Mouse (Mus musculus) myocyte (in vitro differentiated cells): ENCODE measurements around the gene Cfap126. TPM values are rescaled to one million over a fixed set of nuclear protein-coding genes. Genes with fewer than 3 reads are reported as not detected.

ENCODE experiments used
- H3K27me3 ChIP-seq: one replicate; pipeline ENCODE4 v1.6.1; 2011; ENCODE audit not compliant: control insufficient read depth, insufficient read depth, insufficient read length
- H3K36me3 ChIP-seq: one replicate; pipeline ENCODE4 v1.6.1; 2011; ENCODE audit not compliant: control insufficient read depth, insufficient read depth
- H3K4me2 ChIP-seq: one replicate; pipeline ENCODE4 v1.6.1; 2011; ENCODE audit warnings: low read depth, control low read depth
- H3K4me3 ChIP-seq: one replicate; pipeline ENCODE4 v1.5.1; 2011; ENCODE audit warnings: mild to moderate bottlenecking, control low read depth, moderate library complexity
- H3K79me2 ChIP-seq: one replicate; pipeline ENCODE4 v1.6.1; 2011; ENCODE audit not compliant: control insufficient read depth, insufficient read depth
- H3ac ChIP-seq: one replicate; pipeline ENCODE4 v1.6.1; 2011; ENCODE audit not compliant: control insufficient read depth, insufficient read length
- CEBPB ChIP-seq: IDR thresholded peaks from 2 replicates; pipeline ENCODE4 v1.6.1; 2011; ENCODE audit warnings: mild to moderate bottlenecking, moderate library complexity; ENCODE audit not compliant: poor library complexity, insufficient read depth, severe bottlenecking
- E2F4 ChIP-seq: IDR thresholded peaks from one replicate; pipeline ENCODE4 v1.6.1; 2011; ENCODE audit warnings: mild to moderate bottlenecking, control low read depth, moderate library complexity; ENCODE audit not compliant: insufficient read depth
- MAX ChIP-seq: IDR thresholded peaks from one replicate; pipeline ENCODE4 v1.6.1; 2011; ENCODE audit warnings: low read depth, mild to moderate bottlenecking, control low read depth
- MYOD1 ChIP-seq, 3 experiments: IDR thresholded peaks; one replicate each; pipeline ENCODE4 v1.6.1; 2011; ENCODE audit warnings: control low read depth in 2 of 3, low read depth in 2 of 3, mild to moderate bottlenecking in 2 of 3, moderate library complexity in 1 of 3; ENCODE audit not compliant: insufficient read length in 2 of 3, control insufficient read depth in 1 of 3
- MYOG ChIP-seq, 3 experiments: IDR thresholded peaks; one replicate each; pipeline ENCODE4 v1.6.1; 2011; ENCODE audit warnings: control low read depth in 2 of 3, low read depth in 2 of 3, mild to moderate bottlenecking in 2 of 3; ENCODE audit not compliant: insufficient read length in 2 of 3, control insufficient read depth in 1 of 3, insufficient read depth in 1 of 3
- POLR2A ChIP-seq: IDR thresholded peaks from one replicate; pipeline ENCODE4 v1.6.1; 2011; ENCODE audit warnings: low read depth, mild to moderate bottlenecking, control low read depth, moderate library complexity; ENCODE audit not compliant: insufficient read length
- POLR2AphosphoS2 ChIP-seq: IDR thresholded peaks from one replicate; pipeline ENCODE4 v1.6.1; 2011; ENCODE audit warnings: low read depth, control low read depth; ENCODE audit not compliant: insufficient read length
- REST ChIP-seq: IDR thresholded peaks from one replicate; pipeline ENCODE4 v1.6.1; 2011; ENCODE audit warnings: mild to moderate bottlenecking, control low read depth, moderate library complexity; ENCODE audit not compliant: insufficient read depth, insufficient read length
- SRF ChIP-seq: IDR thresholded peaks from one replicate; pipeline ENCODE4 v1.6.1; 2011; ENCODE audit warnings: low read depth; ENCODE audit not compliant: control insufficient read depth, insufficient read length
- TCF12 ChIP-seq: IDR thresholded peaks from one replicate; pipeline ENCODE4 v1.6.1; 2011; ENCODE audit warnings: mild to moderate bottlenecking, control low read depth; ENCODE audit not compliant: poor library complexity, insufficient read depth, severe bottlenecking
- TCF3 ChIP-seq: IDR thresholded peaks from one replicate; pipeline ENCODE4 v1.6.1; 2011; ENCODE audit warnings: low read depth, control low read depth; ENCODE audit not compliant: insufficient read length
- USF1 ChIP-seq: IDR thresholded peaks from one replicate; pipeline ENCODE4 v1.6.1; 2011; ENCODE audit warnings: low read depth, mild to moderate bottlenecking, control low read depth, moderate library complexity
- polyA plus RNA-seq: library from polyadenylated mRNA; unstranded; fragments of >200 nt; fragmentation: generic; extraction: Trizol; gene quantifications from one replicate; pipeline ENCODE4 v1.2.1, GENCODE M21; 2012; ENCODE audit warnings: missing spikeins

Gene Cfap126
- polyA plus RNA-seq, 1 experiment: 2.2 TPM

DNA sequence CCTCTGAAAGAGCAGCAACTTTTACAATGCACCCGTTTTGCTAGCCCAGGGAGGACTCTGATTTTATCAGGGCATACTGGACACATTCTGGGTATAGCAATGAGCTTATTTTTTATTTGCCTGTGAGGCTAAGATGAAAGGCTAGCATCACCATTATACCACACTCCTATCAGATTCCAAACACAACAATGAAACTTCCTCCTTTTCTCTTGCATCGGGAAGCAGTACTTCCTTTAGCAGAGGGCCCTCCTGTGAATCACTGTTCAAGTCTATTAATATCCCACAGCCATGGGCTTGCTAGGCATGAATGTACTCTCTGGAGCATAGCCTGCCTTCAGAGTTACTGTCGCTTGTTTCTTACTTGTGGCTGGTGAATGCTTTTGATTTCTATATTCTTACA lies 57.4 kb downstream of the Cfap126 start:
- TF ChIP-seq MAX (no peak), MYOG (IDR thresholded peaks at IDR 0.05; ENCODE audit: control insufficient read depth in 1 of 3, insufficient read depth in 1 of 3, insufficient read length in 2 of 3, low read depth in 2 of 3) (no peak), USF1 (no peak), POLR2A (no peak), E2F4 (no peak), POLR2AphosphoS2 (no peak), MYOD1 (IDR thresholded peaks at IDR 0.05; ENCODE audit: control insufficient read depth in 1 of 3, insufficient read length in 2 of 3, low read depth in 2 of 3) (no peak), TCF12 (no peak), SRF (no peak), TCF3 (no peak), REST (no peak), CEBPB (no peak)
- H3K4me2 ChIP-seq: peak overlapping the region; percentile 27
- no peak overlapping the region for H3ac ChIP-seq
- H3K36me3 ChIP-seq: no peaks in the 10 kb centered on the region
- H3K4me3 ChIP-seq: no peak overlapping the region
- no peaks in the 10 kb centered on the region for H3K79me2 ChIP-seq
- H3K27me3 ChIP-seq: no peaks in the 10 kb centered on the region

DNA sequence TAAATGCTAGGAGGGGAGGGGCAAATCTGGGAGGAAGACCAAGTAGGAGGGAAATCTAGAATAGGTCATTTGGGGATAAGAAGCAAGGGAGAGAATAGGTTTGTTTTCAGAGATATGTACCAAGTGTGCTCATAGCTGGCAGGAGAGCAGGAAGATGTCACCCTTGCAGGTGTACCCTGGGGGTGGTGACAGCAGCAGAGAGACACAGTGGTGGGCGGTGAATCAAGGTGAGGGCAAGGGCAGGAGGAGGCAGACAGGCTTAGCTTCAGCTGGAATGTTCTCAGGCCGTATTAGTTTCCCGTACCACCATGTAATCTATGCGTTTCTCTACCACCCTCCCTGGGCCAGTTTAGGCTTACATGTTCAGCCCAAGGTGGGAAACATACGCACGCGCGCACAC lies 59.1 kb downstream of the Cfap126 start:
- H3K27me3 ChIP-seq: no peaks in the 10 kb centered on the region
- H3K36me3 ChIP-seq: no peaks in the 10 kb centered on the region
- no peaks in the 10 kb centered on the region for H3K79me2 ChIP-seq
- no peak overlapping the region for H3ac ChIP-seq
- no peak overlapping the region for H3K4me2 ChIP-seq
- TF ChIP-seq MAX (no peak), POLR2A (no peak), USF1 (no peak), SRF (no peak), REST (no peak), CEBPB (no peak), E2F4 (no peak), TCF12 (no peak), TCF3 (no peak), MYOG (IDR thresholded peaks at IDR 0.05; ENCODE audit: control insufficient read depth in 1 of 3, insufficient read depth in 1 of 3, insufficient read length in 2 of 3, low read depth in 2 of 3) (no peak), MYOD1 (IDR thresholded peaks at IDR 0.05; ENCODE audit: control insufficient read depth in 1 of 3, insufficient read length in 2 of 3, low read depth in 2 of 3) (no peak), POLR2AphosphoS2 (no peak)
- H3K4me3 ChIP-seq: no peak overlapping the region

Other genes starting within 250 kb of the Cfap126 start
- gene Atf6, start 246.1 kb upstream of the Cfap126 start, polyA plus RNA-seq: 40.2 TPM
- gene Gm26620, start 228.9 kb upstream of the Cfap126 start, polyA plus RNA-seq: 0.06 TPM
- gene Dusp12, start 228.4 kb upstream of the Cfap126 start, polyA plus RNA-seq: 26.8 TPM
- gene Fcrlb, start 201.0 kb upstream of the Cfap126 start, polyA plus RNA-seq: 1.6 TPM
- gene Fcrla, start 186.3 kb upstream of the Cfap126 start, polyA plus RNA-seq: not detected
- gene Fcgr2b, start 137.4 kb upstream of the Cfap126 start, polyA plus RNA-seq: 0.11 TPM
- 2.1 TPM for gene Fcgr4, start 95.0 kb upstream of the Cfap126 start, polyA plus RNA-seq
- gene Fcgr3, start 49.0 kb upstream of the Cfap126 start, polyA plus RNA-seq: 0.05 TPM
- gene Sdhc, start 36.7 kb downstream of the Cfap126 start, polyA plus RNA-seq: 169 TPM
- 0.11 TPM for gene Mpz, start 36.8 kb downstream of the Cfap126 start, polyA plus RNA-seq
- 0.05 TPM for gene Pcp4l1, start 82.3 kb downstream of the Cfap126 start, polyA plus RNA-seq
- gene Nr1i3, start 100.1 kb downstream of the Cfap126 start, polyA plus RNA-seq: 0.06 TPM
- 49.4 TPM for gene Tomm40l, start 108.6 kb downstream of the Cfap126 start, polyA plus RNA-seq
- not detected for gene Apoa2, start 111.1 kb downstream of the Cfap126 start, polyA plus RNA-seq
- not detected for gene Fcer1g, start 120.4 kb downstream of the Cfap126 start, polyA plus RNA-seq
- gene Adamts4, start 136.5 kb downstream of the Cfap126 start, polyA plus RNA-seq: 15.0 TPM
- gene Ndufs2, start 137.5 kb downstream of the Cfap126 start, polyA plus RNA-seq: 409 TPM
- gene B4galt3, start 156.4 kb downstream of the Cfap126 start, polyA plus RNA-seq: 19.3 TPM
- gene Ppox, start 167.3 kb downstream of the Cfap126 start, polyA plus RNA-seq: 11.7 TPM
- 21.0 TPM for gene Usp21, start 174.1 kb downstream of the Cfap126 start, polyA plus RNA-seq
- 116 TPM for gene Ufc1, start 181.1 kb downstream of the Cfap126 start, polyA plus RNA-seq
- gene Dedd, start 215.2 kb downstream of the Cfap126 start, polyA plus RNA-seq: 59.9 TPM
- 31.8 TPM for gene Nit1, start 231.7 kb downstream of the Cfap126 start, polyA plus RNA-seq
- 111 TPM for gene Pfdn2, start 231.8 kb downstream of the Cfap126 start, polyA plus RNA-seq
- gene Klhdc9, start 246.9 kb downstream of the Cfap126 start, polyA plus RNA-seq: not detected